Mouse (Mus musculus): ENCODE data around the gene Sox15. TPM values are rescaled to one million over a fixed set of nuclear protein-coding genes. Genes with fewer than 3 reads are reported as not detected.

Sox15 gene
- polyA plus RNA-seq (2015; fragmentation: Nextera tagmentation; extraction: Ambion mirVana), result 0.19 and 0.25 TPM in 2 replicates

GRCm38 (mm10) chr11:69655264-69656064 lies at the start of gene Sox15:
Sox15 (plus strand) TSS chr11:69655314.

GRCm38 (mm10) chr11:69605726-69606490 lies 49.2 kb upstream of the Sox15 start, which contains the start of gene Atp1b2:
Atp1b2 (minus strand) TSS chr11:69605942.

GRCm38 (mm10) chr11:69617805-69618204 lies 37.3 kb upstream of the Sox15 start, which contains the start of gene Shbg:
Shbg (minus strand) TSS chr11:69617905.

DNA sequence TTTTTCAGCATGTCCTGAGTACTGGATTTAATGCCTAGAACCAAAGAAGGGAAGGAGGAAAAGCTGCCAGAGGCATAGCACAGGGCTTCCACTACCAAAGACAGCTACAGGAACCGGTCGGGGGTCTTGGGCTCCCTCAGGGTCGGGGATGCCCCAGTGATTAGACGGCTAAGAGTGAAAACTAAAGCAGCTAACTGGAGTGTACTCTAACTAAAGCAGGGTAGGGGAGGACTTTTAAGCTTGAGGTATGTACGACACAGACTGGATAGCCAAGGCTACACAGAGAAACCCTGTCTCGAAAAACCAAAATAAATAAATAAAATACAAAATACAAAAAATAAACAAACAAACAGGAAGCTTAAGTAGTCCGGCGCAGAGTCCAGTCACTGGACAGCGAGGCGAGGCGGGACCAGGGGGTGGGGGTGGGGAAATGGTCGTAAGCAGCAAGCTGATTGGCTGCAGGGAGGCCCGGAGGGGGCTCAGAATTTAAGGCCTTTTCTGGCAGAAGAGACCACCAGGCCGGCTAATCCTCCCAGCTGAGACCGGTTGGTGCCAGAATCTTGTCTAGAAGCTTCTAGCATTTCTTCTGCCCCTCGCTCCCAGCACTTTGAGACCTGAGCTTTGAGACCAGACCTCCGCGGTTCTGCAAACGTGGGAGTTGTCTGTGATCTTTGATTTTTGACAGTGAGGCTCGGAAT lies 33.4 kb upstream of the Sox15 start, which contains the start of gene Sat2:
Sat2 (plus strand) TSS at position 454 of the 698 bp plus-strand sequence.

DNA sequence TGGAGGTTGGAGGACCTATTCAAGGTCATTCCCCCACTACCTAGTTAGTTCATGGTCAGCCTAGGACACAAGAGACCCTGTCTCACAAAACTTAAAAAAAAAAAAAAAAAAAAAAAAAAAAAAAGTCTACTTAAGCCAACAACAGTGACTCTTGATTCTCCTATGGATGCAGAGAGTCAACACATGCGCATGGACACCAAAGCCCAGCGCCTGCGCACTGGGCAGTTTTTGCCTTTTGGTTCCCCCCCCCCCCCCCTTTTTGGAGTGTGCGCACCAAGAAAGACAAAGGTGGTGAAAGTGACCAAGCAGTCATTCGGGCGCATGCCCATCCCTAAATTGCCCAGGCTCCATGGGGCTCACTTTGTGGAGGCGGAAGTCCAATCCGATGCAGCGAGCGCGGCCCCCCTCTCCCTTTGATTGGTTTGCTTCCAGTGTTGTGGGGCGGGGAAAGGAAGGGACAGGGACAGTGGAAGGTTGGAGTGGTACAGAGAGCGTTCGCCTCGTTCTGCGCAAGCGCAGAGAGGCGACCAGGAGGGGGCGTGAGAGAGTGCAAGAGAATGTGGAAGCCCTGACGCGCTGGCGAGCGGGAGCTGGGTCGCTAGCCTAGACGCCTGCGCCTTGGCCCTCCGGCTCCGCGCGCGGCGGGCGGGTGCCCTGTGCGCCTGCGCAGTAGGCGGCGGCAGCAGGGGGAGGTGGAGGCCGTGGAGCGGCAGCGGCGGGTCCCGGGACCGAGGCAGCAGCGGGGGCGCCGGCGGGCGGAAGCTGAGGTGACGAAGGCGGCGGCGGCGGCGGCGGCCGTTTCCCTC lies 22.6 kb upstream of the Sox15 start, which contains the start of gene Fxr2:
Fxr2 (plus strand) TSS at position 707 of the 806 bp plus-strand sequence.

DNA sequence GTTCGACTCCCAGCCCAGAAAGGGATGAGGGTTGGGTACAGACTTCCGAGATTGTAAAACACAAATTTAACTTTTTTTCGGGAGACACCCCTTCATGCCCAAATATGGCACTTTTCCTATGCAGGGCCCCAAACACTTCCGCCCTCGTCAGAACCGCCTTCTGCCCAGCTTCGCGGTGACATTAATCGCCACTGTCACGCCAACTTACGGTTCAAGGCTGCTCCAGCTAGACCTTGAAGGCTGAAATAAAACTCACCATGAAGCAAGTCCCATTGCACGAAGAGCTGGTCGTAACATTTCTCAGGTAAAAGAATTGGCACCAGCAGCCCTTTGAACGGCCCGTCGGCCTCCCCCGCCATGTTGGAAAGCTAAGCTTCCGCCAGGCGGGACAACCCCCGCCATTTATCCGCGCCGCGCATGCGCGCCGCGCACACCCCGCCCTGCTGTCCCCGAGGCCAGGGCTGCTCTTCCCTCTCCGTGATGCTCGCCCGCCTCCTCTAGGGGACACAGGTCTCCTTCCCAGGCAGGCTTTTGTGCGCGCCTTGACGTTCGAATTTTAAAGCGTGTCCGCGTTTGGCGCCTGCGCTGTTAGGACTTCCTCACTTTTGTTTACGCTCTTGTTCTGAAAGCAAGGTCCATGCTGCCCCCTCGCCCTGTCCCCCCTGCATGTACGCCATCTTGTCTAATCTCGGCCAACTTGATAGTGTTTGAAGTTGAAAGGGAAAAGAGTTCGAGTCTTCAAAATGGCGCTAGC lies 7.3 kb downstream of the Sox15 start, which contains the start of gene Mpdu1:
Mpdu1 (minus strand) TSS at position 430 of the 754 bp plus-strand sequence.

GRCm38 (mm10) chr11:69665961-69666664 lies 11.0 kb downstream of the Sox15 start, which contains the start of gene Cd68:
Cd68 (minus strand) TSS chr11:69666153.

GRCm38 (mm10) chr11:69672211-69672706 lies 17.1 kb downstream of the Sox15 start, which contains the start of gene Eif4a1:
Eif4a1 (minus strand) TSS chr11:69672423.

GRCm38 (mm10) chr11:69681314-69682208 lies 26.4 kb downstream of the Sox15 start, which contains the start of gene Senp3:
Senp3 (minus strand) TSS chr11:69682084.

DNA sequence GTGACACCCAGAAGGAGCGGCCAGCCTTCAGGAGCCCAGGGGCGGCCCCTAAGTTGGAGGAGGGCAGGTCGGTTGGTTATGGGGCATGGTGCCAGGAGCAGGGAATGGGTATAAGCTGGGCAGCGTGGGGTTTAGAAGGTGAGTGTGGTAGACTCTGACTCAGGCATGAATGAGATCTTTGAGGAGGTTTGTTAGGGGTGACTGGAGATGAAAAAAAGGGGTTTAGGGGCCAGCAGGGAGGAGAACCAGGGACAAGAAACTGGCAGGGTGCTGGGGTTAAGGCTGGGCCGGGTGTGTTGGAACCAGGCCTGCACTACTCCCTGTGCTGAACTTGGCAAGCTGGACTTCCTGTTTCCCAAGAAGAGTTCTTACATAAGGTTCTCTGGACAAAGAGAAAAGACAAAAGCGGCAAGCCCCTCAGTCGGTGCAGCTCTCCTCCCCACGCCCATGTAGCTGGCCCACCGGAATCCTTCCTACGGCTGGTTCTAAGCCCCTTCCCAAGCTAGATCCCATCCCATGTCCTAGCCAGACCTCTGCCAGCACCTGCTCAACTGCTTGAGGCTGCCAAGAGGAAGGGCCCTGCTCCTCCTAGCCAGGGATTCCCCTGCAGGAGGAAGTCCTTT lies 30.5 kb downstream of the Sox15 start, which contains the start of gene Tnfsf13:
Tnfsf13 (minus strand) TSS at position 259 of the 623 bp plus-strand sequence.

GRCm38 (mm10) chr11:69695361-69696181 lies 40.5 kb downstream of the Sox15 start, which contains the start of the genes Tnfsf12 and Tnfsfm13:
Tnfsf12 (minus strand) TSS chr11:69695849.
Tnfsfm13 (minus strand) TSS chr11:69696098.

MicroRNAs within 50 kb of the gene (microRNA counts, 519-probe panel; counts per million panel counts)
- microRNA mmu-miR-1934 (88.3 counts per million), microRNA mmu-miR-467f (5,369 counts per million, percentile 39 among the panel's probes with 10 or more counts)

Other genes with a start within 250 kb of the Sox15 start
- gene Kdm6b, start 241.6 kb upstream of the Sox15 start, polyA plus RNA-seq (2015; fragmentation: Nextera tagmentation; extraction: Ambion mirVana), result 12.5 and 16.9 TPM in 2 replicates
- gene Dnah2, start 106.2 kb upstream of the Sox15 start, polyA plus RNA-seq (2015; fragmentation: Nextera tagmentation; extraction: Ambion mirVana), result 0.06 and 0.21 TPM in 2 replicates
- 1.1 and 1.8 TPM in 2 replicates for gene Efnb3, start 95.1 kb upstream of the Sox15 start, polyA plus RNA-seq (2015; fragmentation: Nextera tagmentation; extraction: Ambion mirVana)
- 19.3 and 21.3 TPM in 2 replicates for gene Wrap53, start 75.1 kb upstream of the Sox15 start, polyA plus RNA-seq (2015; fragmentation: Nextera tagmentation; extraction: Ambion mirVana)
- 80.6 and 88.9 TPM in 2 replicates for gene Trp53, start 75.0 kb upstream of the Sox15 start, polyA plus RNA-seq (2015; fragmentation: Nextera tagmentation; extraction: Ambion mirVana)
- gene Atp1b2, start 49.4 kb upstream of the Sox15 start, polyA plus RNA-seq (2015; fragmentation: Nextera tagmentation; extraction: Ambion mirVana), result 20.4 and 20.8 TPM in 2 replicates
- gene Shbg, start 37.4 kb upstream of the Sox15 start, polyA plus RNA-seq (2015; fragmentation: Nextera tagmentation; extraction: Ambion mirVana), result not detected in 2 replicates
- 7.3 and 7.9 TPM in 2 replicates for gene Sat2, start 33.3 kb upstream of the Sox15 start, polyA plus RNA-seq (2015; fragmentation: Nextera tagmentation; extraction: Ambion mirVana)
- 11.5 and 12.6 TPM in 2 replicates for gene Fxr2, start 22.3 kb upstream of the Sox15 start, polyA plus RNA-seq (2015; fragmentation: Nextera tagmentation; extraction: Ambion mirVana)
- gene Mpdu1, start 7.3 kb downstream of the Sox15 start, polyA plus RNA-seq (2015; fragmentation: Nextera tagmentation; extraction: Ambion mirVana), result 44.5 and 46.1 TPM in 2 replicates
- 25.2 and 39.1 TPM in 2 replicates for gene Cd68, start 10.8 kb downstream of the Sox15 start, polyA plus RNA-seq (2015; fragmentation: Nextera tagmentation; extraction: Ambion mirVana)
- 272 and 275 TPM in 2 replicates for gene Eif4a1, start 17.1 kb downstream of the Sox15 start, polyA plus RNA-seq (2015; fragmentation: Nextera tagmentation; extraction: Ambion mirVana)
- 37.0 and 38.4 TPM in 2 replicates for gene Senp3, start 26.8 kb downstream of the Sox15 start, polyA plus RNA-seq (2015; fragmentation: Nextera tagmentation; extraction: Ambion mirVana)
- 0.64 and 0.78 TPM in 2 replicates for gene Tnfsf13, start 30.5 kb downstream of the Sox15 start, polyA plus RNA-seq (2015; fragmentation: Nextera tagmentation; extraction: Ambion mirVana)
- gene Tnfsf12, start 40.5 kb downstream of the Sox15 start, polyA plus RNA-seq (2015; fragmentation: Nextera tagmentation; extraction: Ambion mirVana), result 4.4 and 5.2 TPM in 2 replicates
- 2.1 and 2.8 TPM in 2 replicates for gene Tnfsfm13, start 40.8 kb downstream of the Sox15 start, polyA plus RNA-seq (2015; fragmentation: Nextera tagmentation; extraction: Ambion mirVana)
- gene Polr2a, start 103.3 kb downstream of the Sox15 start, polyA plus RNA-seq (2015; fragmentation: Nextera tagmentation; extraction: Ambion mirVana), result 15.2 and 15.8 TPM in 2 replicates
- 0.07 and 0.08 TPM in 2 replicates for gene Slc35g3, start 106.7 kb downstream of the Sox15 start, polyA plus RNA-seq (2015; fragmentation: Nextera tagmentation; extraction: Ambion mirVana)
- gene Zbtb4, start 110.6 kb downstream of the Sox15 start, polyA plus RNA-seq (2015; fragmentation: Nextera tagmentation; extraction: Ambion mirVana), result 1.3 and 1.9 TPM in 2 replicates
- 0.99 and 1.5 TPM in 2 replicates for gene Chrnb1, start 140.6 kb downstream of the Sox15 start, polyA plus RNA-seq (2015; fragmentation: Nextera tagmentation; extraction: Ambion mirVana)
- gene Fgf11, start 146.5 kb downstream of the Sox15 start, polyA plus RNA-seq (2015; fragmentation: Nextera tagmentation; extraction: Ambion mirVana), result 0.33 and 0.36 TPM in 2 replicates
- 0.30 and 0.68 TPM in 2 replicates for gene Tmem102, start 150.3 kb downstream of the Sox15 start, polyA plus RNA-seq (2015; fragmentation: Nextera tagmentation; extraction: Ambion mirVana)
- gene Gm39566, start 160.0 kb downstream of the Sox15 start, polyA plus RNA-seq (2015; fragmentation: Nextera tagmentation; extraction: Ambion mirVana), result not detected in 2 replicates
- not detected in 2 replicates for gene Spem2, start 163.2 kb downstream of the Sox15 start, polyA plus RNA-seq (2015; fragmentation: Nextera tagmentation; extraction: Ambion mirVana)
- 0.12 TPM in 1 of 2 replicates, not detected in the other for gene Spem1, start 166.9 kb downstream of the Sox15 start, polyA plus RNA-seq (2015; fragmentation: Nextera tagmentation; extraction: Ambion mirVana)
- 2.6 and 3.1 TPM in 2 replicates for gene Nlgn2, start 182.5 kb downstream of the Sox15 start, polyA plus RNA-seq (2015; fragmentation: Nextera tagmentation; extraction: Ambion mirVana)
- 337 and 343 TPM in 2 replicates for gene Tmem256, start 183.2 kb downstream of the Sox15 start, polyA plus RNA-seq (2015; fragmentation: Nextera tagmentation; extraction: Ambion mirVana)
- gene Plscr3, start 191.1 kb downstream of the Sox15 start, polyA plus RNA-seq (2015; fragmentation: Nextera tagmentation; extraction: Ambion mirVana), result 45.7 and 56.8 TPM in 2 replicates
- gene Tnk1, start 203.4 kb downstream of the Sox15 start, polyA plus RNA-seq (2015; fragmentation: Nextera tagmentation; extraction: Ambion mirVana), result 0.56 and 0.91 TPM in 2 replicates
- gene Tmem95, start 222.7 kb downstream of the Sox15 start, polyA plus RNA-seq (2015; fragmentation: Nextera tagmentation; extraction: Ambion mirVana), result not detected in 2 replicates
- 2.3 and 3.1 TPM in 2 replicates for gene Kctd11, start 226.1 kb downstream of the Sox15 start, polyA plus RNA-seq (2015; fragmentation: Nextera tagmentation; extraction: Ambion mirVana)
- 15.3 and 21.3 TPM in 2 replicates for gene Acap1, start 240.2 kb downstream of the Sox15 start, polyA plus RNA-seq (2015; fragmentation: Nextera tagmentation; extraction: Ambion mirVana)
- gene 2810408A11Rik, start 245.7 kb downstream of the Sox15 start, polyA plus RNA-seq (2015; fragmentation: Nextera tagmentation; extraction: Ambion mirVana), result 2.2 and 2.6 TPM in 2 replicates
- gene Neurl4, start 245.8 kb downstream of the Sox15 start, polyA plus RNA-seq (2015; fragmentation: Nextera tagmentation; extraction: Ambion mirVana), result 3.2 and 3.4 TPM in 2 replicates